ENCODE assay signal across 10 mouse cellular contexts in the genomic region with DNA sequence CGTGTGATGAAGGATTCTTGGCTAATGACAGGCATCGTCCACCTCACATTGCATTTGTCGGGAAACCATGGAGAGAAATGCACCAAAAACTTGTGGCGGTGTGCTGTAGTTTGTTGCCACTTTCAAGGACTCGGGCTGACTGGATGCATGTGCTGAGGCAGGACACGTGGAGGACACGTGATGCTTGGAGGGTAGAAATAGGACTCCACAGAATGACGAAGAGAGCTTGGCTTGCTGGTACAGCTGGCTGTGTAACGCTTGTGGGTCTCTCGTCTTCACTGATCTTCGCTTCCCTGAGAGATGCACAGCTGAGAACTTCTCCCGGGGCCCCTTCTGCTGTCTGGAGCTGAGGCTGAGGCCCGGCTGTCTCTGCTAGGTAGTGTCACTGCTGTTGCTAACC. TPM values are rescaled to one million over a fixed set of nuclear protein-coding genes. Genes with fewer than 3 reads are reported as not detected.
DNase-seq lines count a peak whose midpoint lies in the region; ATAC-seq lines count a peak whose summit lies in the region.
"Had no signal": no experiment of that assay in that cellular context is flagged by ENCODE, and none has a peak within 500 bp of the region (broad histone marks: within the 10 kb centered on the region; RNA-seq: fewer than 3 reads in every experiment).

No protein-coding gene starts in this region.

- H3K4me3 ChIP-seq in hindbrain, embryonic 15.5 days = no peak overlapping the region
- H3K4me3 ChIP-seq: embryonic facial prominence, embryonic 13.5 days; limb, embryonic 10.5 days had no signal

- WGBS in hindbrain, embryonic 15.5 days = 68% methylated on average over 13 of the region's 13 CpGs

- H3K27ac ChIP-seq in hindbrain, embryonic 15.5 days (replicated peaks) = peak overlapping the region; percentile 50
- H3K27ac ChIP-seq: embryonic facial prominence, embryonic 13.5 days; limb, embryonic 10.5 days had no signal

- peaks cover 52% of the 10 kb centered on the region for H3K4me1 ChIP-seq in hindbrain, embryonic 15.5 days (replicated peaks)

- intact Hi-C loops in left cerebral cortex, postnatal 10 days (cut with DNase I) = no loop called here

- no peak overlapping the region for H3K4me2 ChIP-seq in hindbrain, embryonic 15.5 days
- H3K4me2 ChIP-seq: embryonic facial prominence, embryonic 13.5 days had no signal

- no peak for ATAC-seq in hindbrain, embryonic 15.5 days (ENCODE audit: low FRiP score, low read depth)

- H3K27me3 ChIP-seq in hindbrain, embryonic 15.5 days = no peaks in the 10 kb centered on the region
- H3K27me3 ChIP-seq: embryonic facial prominence, embryonic 13.5 days had no signal

- peaks cover 11% of the 10 kb centered on the region for H3K36me3 ChIP-seq in hindbrain, embryonic 15.5 days

- DNase-seq in frontal cortex, adult 2 months (ENCODE audit: extremely low spot score in 1 of 2, low spot score in 1 of 2) = peak; percentile 53 to 78
- no peak for DNase-seq in frontal cortex, postnatal 25 days (ENCODE audit: low spot score in 2 of 2)
- DNase-seq in left cerebral cortex, adult 11 months (ENCODE audit: low spot score) = peak; percentile 65
- DNase-seq in left cerebral cortex, postnatal 10 days (ENCODE audit: extremely low spot score in 1 of 2, low spot score in 2 of 2) = no peak
- DNase-seq in right cerebral cortex, postnatal 14 days = peak; percentile 66
- DNase-seq in cerebellum, adult 11 months = no peak
- no peak for DNase-seq in urinary bladder, postnatal 10 days (ENCODE audit: low spot score)

- H3K9me3 ChIP-seq in hindbrain, embryonic 15.5 days = no peaks in the 10 kb centered on the region
- H3K9me3 ChIP-seq: embryonic facial prominence, embryonic 13.5 days; limb, embryonic 10.5 days had no signal

- H3K9ac ChIP-seq in hindbrain, embryonic 15.5 days = no peak overlapping the region
- H3K9ac ChIP-seq: embryonic facial prominence, embryonic 13.5 days had no signal

RNA-seq across cellular contexts. Expression of a gene that starts 47.9 kb away (rescaled TPM):
- 27.9 and 31.7 TPM in 2 replicates for polyA plus RNA-seq in frontal cortex, adult 2 months (2012; rRNA removed)
- total RNA-seq in left cerebral cortex, postnatal 10 days (2021) = 100 to 1,000 TPM; 151 to 153 TPM
- polyA plus RNA-seq in hindbrain, embryonic 15.5 days (2015; fragmentation: Nextera tagmentation; extraction: Ambion mirVana) = 39.5 and 45.1 TPM in 2 replicates

Comparison
In these comparisons a context has a peak if more than half of its experiments do, and no peak if none do; other contexts are left out.
1. DNase-seq: peak in frontal cortex, adult 2 months (2 of 2), left cerebral cortex, adult 11 months (single experiment) and right cerebral cortex, postnatal 14 days (single experiment); none in frontal cortex, postnatal 25 days (0 of 2), left cerebral cortex, postnatal 10 days (0 of 2), cerebellum, adult 11 months (single experiment) and urinary bladder, postnatal 10 days (single experiment).